Mouse (Mus musculus) forebrain, embryonic 11.5 days (tissue): ENCODE data around the gene Twf1. TPM values are rescaled to one million over a fixed set of nuclear protein-coding genes. Genes with fewer than 3 reads are reported as not detected.

ENCODE experiments used
- ATAC-seq: fragments of 200-750 bp; cut with Nextera tagmentation; replicated peaks from 2 replicates; pipeline ENCODE4 v1.8.0; 2017; ENCODE audit warnings: moderate TSS enrichment; ENCODE audit not compliant: low FRiP score
- DNase-seq: peaks from one replicate; pipeline ENCODE4 v3.0.0-alpha.2; 2017; ENCODE audit warnings: low spot score
- H3K27ac ChIP-seq: fragments of 300-500 bp; sonication (generic); 2 replicates; pipeline ENCODE4 v1.5.1; 2014; ENCODE audit warnings: low read depth, low read length
- H3K27me3 ChIP-seq: fragments of 300-500 bp; sonication (generic); 2 replicates; pipeline ENCODE4 v1.6.1; 2014; ENCODE audit warnings: mild to moderate bottlenecking, low read length, mixed read lengths; ENCODE audit not compliant: control insufficient read depth, insufficient read depth
- H3K36me3 ChIP-seq: fragments of 300-500 bp; sonication (generic); 2 replicates; pipeline ENCODE4 v1.6.1; 2014; ENCODE audit warnings: mild to moderate bottlenecking, low read length, moderate library complexity, mixed read lengths; ENCODE audit not compliant: control insufficient read depth, insufficient read depth
- H3K4me1 ChIP-seq: fragments of 300-500 bp; sonication (generic); replicated peaks from 2 replicates; pipeline ENCODE4 v1.6.1; 2014; ENCODE audit warnings: low read length, mixed read lengths; ENCODE audit not compliant: control insufficient read depth, insufficient read depth
- H3K4me2 ChIP-seq: fragments of 300-500 bp; sonication (generic); 2 replicates; pipeline ENCODE4 v1.6.1; 2014; ENCODE audit warnings: low read depth, mild to moderate bottlenecking, low read length, moderate library complexity, mixed read lengths; ENCODE audit not compliant: severe bottlenecking
- H3K4me3 ChIP-seq: fragments of 300-500 bp; sonication (generic); 2 replicates; pipeline ENCODE4 v1.5.1; 2014; ENCODE audit warnings: low read depth, low read length
- H3K9ac ChIP-seq: fragments of 300-500 bp; sonication (generic); 2 replicates; pipeline ENCODE4 v1.6.1; 2014; ENCODE audit warnings: low read length
- H3K9me3 ChIP-seq: fragments of 300-500 bp; sonication (generic); 2 replicates; pipeline ENCODE4 v1.6.1; 2016; ENCODE audit warnings: low read length, mixed read lengths; ENCODE audit not compliant: control insufficient read depth
- WGBS: fragments of 180-500 bp; shearing (Covaris S2); extraction: QIAGEN DNeasy Blood & Tissue Kit; methylation state at CpG from one replicate; pipeline ENCODE4 v1.1.7; 2014; 5-methylcytosine and 5-hydroxymethylcytosine counted together
- polyA plus RNA-seq: library from polyadenylated mRNA; unstranded; fragments of >200 nt; fragmentation: Nextera tagmentation; extraction: Ambion mirVana; gene quantifications from 2 replicates; pipeline ENCODE4 v1.2.1, GENCODE M21; 2014

The Twf1 gene
- polyA plus RNA-seq, 1 experiment from 2014 or later: 101 TPM

DNA sequence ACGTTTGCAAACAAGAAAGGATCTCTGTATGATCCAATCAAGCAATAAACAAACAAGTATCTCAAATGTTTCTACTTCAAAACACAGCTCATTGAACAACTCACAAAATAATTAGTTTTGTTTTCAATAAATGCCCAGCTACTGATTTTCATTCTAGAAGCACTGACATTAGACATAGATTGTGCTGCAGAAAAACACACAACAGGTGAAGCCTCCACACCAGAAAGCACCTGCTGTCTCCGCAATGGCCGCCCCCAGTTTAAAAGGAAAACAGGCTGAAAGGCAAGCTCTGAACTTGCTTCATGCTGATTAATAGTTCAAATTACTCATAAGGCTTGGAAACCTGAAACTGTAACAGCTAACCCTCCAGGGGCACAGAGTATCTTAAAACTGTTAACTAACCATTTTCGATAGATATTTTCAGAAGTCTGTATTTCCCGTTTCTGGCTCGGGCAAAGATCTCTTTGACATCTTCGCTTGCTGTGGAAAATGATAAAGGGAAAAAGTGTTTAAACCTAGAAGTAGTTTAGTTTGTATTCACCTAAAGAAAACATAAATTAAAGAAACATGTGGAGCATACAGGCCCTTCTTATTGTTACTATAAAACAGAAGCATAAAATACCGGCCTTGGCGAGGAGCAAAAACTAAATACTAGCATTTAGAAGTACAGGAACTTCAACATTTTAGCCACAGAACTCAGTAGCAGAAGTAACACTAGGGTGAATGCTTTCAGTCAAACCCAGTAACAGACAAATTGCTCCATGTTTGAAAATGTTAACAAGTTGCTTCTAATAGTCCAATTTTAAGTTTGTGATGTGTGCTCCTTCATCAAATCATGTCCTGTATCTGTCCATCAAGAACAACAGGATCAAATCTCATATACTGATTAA, 1.6 kb downstream of the Twf1 start:
- ATAC-seq: no peak

GRCm38 (mm10) chr15:94584738-94585137, 5.0 kb downstream of the Twf1 start:
- DNase-seq (no peak), ATAC-seq (no peak)
- H3K9me3 ChIP-seq: no peaks in the 10 kb centered on the region
- H3K4me3 ChIP-seq: no peak overlapping the region
- 80% methylated on average over 4 of the region's 4 CpGs for WGBS
- no peaks in the 10 kb centered on the region for H3K4me1 ChIP-seq
- no peak overlapping the region for H3K4me2 ChIP-seq
- H3K9ac ChIP-seq: no peak overlapping the region
- peaks cover 5% of the 10 kb centered on the region; the same call in 1 of the 2 replicates for H3K36me3 ChIP-seq
- no peak overlapping the region for H3K27ac ChIP-seq
- no peaks in the 10 kb centered on the region for H3K27me3 ChIP-seq

More for the DNA sequence above, 1.6 kb downstream of the Twf1 start:
- Histone ChIP-seq H3K36me3 (no peaks in the 10 kb centered on the region; the same call in 1 of the 2 replicates), H3K9me3 (no peaks in the 10 kb centered on the region), H3K4me1 (no peaks in the 10 kb centered on the region), H3K27me3 (no peaks in the 10 kb centered on the region), H3K4me2 (no peak overlapping the region), H3K4me3 (0 out of 2 replicates have a peak overlapping the region, but pooled peaks have one; percentile 91), H3K27ac (no peak overlapping the region), H3K9ac (no peak overlapping the region)
- DNase-seq: no peak
- 89% methylated on average over 9 of the region's 9 CpGs for WGBS

DNA sequence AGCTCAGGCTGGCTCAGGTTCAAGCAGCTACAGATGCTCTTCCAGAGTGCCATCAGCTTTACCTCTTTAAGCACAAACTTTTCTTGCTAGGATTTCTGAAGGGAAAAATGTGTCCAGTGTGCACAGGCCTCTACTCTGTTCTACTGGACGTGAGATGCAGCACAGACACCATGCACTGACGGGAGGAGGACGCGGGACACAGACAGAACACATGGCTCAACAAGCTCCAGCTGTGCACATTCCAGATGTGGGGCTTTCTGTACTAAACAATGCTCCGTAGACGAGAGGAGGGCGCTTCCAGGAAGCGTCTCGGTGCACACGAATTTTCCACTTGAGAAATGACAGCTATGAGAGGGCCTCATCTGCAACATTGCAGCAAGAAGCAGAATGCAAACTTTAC, 6.5 kb downstream of the Twf1 start:
- Histone ChIP-seq H3K4me1 (no peaks in the 10 kb centered on the region), H3K4me3 (no peak overlapping the region), H3K9ac (no peak overlapping the region), H3K36me3 (peaks cover 5% of the 10 kb centered on the region; the same call in 1 of the 2 replicates), H3K27ac (no peak overlapping the region), H3K9me3 (no peaks in the 10 kb centered on the region), H3K4me2 (no peak overlapping the region), H3K27me3 (no peaks in the 10 kb centered on the region)
- DNase-seq: no peak
- 90% methylated on average over 10 of the region's 10 CpGs for WGBS
- no peak for ATAC-seq

DNA sequence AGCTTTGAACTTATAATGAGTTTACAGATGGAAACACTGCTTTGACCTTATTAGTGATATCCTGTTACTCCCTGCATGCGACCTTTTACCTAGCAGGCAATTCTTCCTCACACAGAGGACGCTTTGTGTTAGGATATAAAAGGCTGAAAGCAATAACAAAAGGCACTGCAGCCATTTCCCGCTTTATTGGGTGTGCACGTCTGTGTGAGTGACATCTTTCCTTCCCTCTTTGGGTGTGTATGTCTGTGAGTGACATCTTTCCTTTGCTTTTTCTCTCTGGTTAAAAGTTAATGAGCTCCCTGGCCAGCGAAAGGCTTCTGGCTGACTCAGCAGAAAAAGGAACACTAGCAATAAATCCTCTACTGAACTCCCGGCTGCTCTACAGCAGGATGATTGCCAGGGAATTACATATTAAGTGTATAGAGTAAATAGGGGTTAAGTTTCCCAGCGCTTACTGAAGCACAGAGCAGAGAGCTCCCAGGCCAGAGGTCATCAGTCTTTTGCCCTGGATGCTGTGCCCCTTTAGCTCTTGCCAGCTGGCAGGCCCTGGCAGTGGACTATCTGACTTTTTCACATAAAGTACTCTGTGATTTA, 7.6 kb downstream of the Twf1 start:
- DNase-seq: no peak
- Histone ChIP-seq H3K9me3 (no peaks in the 10 kb centered on the region), H3K9ac (no peak overlapping the region), H3K27ac (no peak overlapping the region), H3K4me2 (no peak overlapping the region), H3K27me3 (no peaks in the 10 kb centered on the region), H3K4me3 (no peak overlapping the region), H3K4me1 (no peaks in the 10 kb centered on the region), H3K36me3 (peaks cover 5% of the 10 kb centered on the region; the same call in 1 of the 2 replicates)
- ATAC-seq: no peak
- WGBS: 46% methylated on average over 7 of the region's 7 CpGs

DNA sequence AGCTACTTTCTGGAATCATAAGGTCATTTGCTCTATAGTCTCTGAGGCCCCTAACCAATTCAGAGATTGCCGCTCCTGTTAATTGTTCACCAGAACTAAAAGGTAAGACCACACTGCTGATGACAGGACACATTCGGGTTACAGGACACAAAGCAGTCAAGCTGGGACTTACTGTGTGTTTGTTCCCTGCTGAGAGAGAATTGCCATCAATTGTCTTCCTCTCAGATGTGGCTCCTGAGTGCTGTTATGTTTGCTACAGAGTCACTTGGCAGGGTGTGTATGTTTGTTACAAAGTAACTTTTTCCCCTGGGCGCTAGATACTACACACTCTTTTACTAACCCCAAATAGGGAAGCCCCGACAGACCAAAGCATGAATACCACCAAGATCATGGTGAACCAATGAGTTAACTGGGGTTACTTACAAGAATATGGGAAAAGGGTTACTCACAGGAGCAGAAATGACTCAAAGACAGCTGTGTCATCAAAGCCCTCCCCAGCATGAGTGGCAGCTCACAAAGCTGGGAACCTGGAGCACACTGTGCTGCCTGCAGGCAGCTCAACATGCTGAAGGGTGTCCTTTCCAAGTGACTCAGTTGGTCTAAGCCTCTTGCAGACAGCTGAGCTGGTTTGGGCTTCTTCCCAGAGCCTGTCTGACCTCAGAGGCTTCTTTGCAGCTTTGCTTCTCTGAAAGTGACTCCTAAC, 15.0 kb downstream of the Twf1 start:
- no peaks in the 10 kb centered on the region for H3K4me1 ChIP-seq
- no peak for DNase-seq

DNA sequence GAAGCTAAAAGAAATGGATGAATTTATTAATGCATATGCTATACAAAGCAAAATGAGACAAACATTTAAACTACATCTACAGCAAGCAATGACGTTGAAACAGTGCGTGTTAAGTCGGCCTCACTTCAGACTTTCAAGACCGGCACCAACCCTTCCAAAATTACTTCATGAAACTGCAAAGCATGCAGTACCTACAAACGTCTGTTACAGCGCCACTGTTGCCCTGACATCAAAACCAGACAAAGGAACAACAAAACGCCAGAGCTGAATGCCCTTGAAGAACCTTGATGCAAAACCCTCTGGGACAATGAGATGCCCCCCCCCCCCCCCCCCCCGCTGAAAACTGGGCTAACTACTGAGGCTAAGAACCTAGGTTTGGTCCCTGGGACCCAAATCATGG, 16.9 kb downstream of the Twf1 start:
- DNase-seq: no peak
- no peak for ATAC-seq
- Histone ChIP-seq H3K4me3 (no peak overlapping the region), H3K27me3 (no peaks in the 10 kb centered on the region), H3K9me3 (no peaks in the 10 kb centered on the region), H3K4me1 (no peaks in the 10 kb centered on the region), H3K9ac (no peak overlapping the region), H3K4me2 (no peak overlapping the region), H3K27ac (no peak overlapping the region), H3K36me3 (no peaks in the 10 kb centered on the region)
- WGBS: 70% methylated on average over 8 of the region's 8 CpGs

More for the DNA sequence above, 15.0 kb downstream of the Twf1 start:
- ATAC-seq: no peak
- Histone ChIP-seq H3K9me3 (no peaks in the 10 kb centered on the region), H3K9ac (no peak overlapping the region), H3K4me3 (no peak overlapping the region), H3K36me3 (no peaks in the 10 kb centered on the region; the same call in 1 of the 2 replicates), H3K4me2 (no peak overlapping the region), H3K27me3 (no peaks in the 10 kb centered on the region), H3K27ac (no peak overlapping the region)
- WGBS: 74% methylated on average over 4 of the region's 4 CpGs

DNA sequence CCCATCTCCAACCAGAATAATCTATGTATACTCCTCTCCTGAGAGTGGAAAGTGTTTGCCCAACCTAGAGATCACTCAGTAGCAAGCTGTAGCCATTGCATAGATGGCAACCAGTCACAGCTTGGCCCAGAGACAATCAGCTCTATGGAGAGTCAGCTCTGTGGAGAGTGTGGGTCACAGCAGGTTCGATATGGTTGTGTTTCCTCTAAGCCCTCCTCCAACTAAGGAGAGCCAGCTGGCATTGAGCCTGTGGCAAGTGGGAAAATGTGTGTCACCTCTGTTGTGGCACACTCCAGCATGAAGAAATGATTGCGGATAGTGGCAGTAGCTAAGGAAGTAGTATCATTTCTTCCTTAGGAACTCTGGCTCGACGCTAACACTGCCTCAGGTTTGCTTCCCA, 18.2 kb downstream of the Twf1 start:
- WGBS: 91% methylated on average over 4 of the region's 4 CpGs
- H3K9ac ChIP-seq: no peak overlapping the region
- H3K4me1 ChIP-seq: no peaks in the 10 kb centered on the region
- DNase-seq (no peak), ATAC-seq (no peak)
- H3K27ac ChIP-seq: no peak overlapping the region
- H3K4me3 ChIP-seq: no peak overlapping the region
- H3K4me2 ChIP-seq: no peak overlapping the region
- H3K9me3 ChIP-seq: no peaks in the 10 kb centered on the region
- no peaks in the 10 kb centered on the region for H3K27me3 ChIP-seq
- H3K36me3 ChIP-seq: no peaks in the 10 kb centered on the region

DNA sequence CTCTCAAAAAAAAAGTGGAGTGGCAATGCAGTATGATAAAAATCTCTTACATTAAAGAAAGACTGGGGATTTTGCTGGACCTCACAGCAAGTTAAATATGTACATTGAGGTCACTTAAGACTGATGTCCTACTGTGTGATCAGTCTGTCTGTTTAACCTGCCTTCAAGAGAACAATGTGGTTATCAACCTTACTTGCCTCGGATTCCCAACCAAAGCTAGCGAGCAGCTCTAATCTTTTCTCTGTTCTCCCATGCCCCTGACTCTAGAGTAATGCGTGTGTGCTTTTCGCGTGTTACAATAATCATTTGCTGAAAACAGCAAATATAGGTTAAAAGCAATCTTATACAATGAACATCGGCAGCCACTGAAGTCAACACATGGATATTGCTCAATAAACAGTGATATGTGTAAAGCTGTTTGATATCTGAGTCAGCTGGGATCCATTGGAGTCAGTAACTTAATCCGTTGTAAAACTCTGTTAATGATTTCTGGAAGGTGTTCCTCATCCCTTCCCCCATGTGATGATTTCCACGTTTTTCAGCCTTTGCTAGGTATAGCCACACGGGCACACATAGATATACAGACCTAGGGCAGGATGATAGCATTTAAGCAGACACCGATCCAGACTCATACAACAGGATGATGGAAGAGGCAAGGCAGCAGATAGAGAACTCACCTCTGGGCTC, 21.1 kb downstream of the Twf1 start:
- Histone ChIP-seq H3K4me1 (no peaks in the 10 kb centered on the region), H3K27me3 (no peaks in the 10 kb centered on the region), H3K4me3 (no peak overlapping the region), H3K36me3 (no peaks in the 10 kb centered on the region), H3K4me2 (no peak overlapping the region), H3K9ac (no peak overlapping the region), H3K9me3 (no peaks in the 10 kb centered on the region), H3K27ac (no peak overlapping the region)
- ATAC-seq: no peak
- no peak for DNase-seq
- 92% methylated on average over 10 of the region's 10 CpGs for WGBS
